Mouse (Mus musculus) bone marrow macrophage, adult 2 months (primary cell): ENCODE data around the gene Farp1. TPM values are rescaled to one million over a fixed set of nuclear protein-coding genes. Genes with fewer than 3 reads are reported as not detected.

ENCODE experiments used
- H3K27ac ChIP-seq: 2 replicates; pipeline ENCODE4 v1.5.1; 2012; ENCODE audit warnings: low read depth, low read length; ENCODE audit not compliant: insufficient read depth
- H3K4me1 ChIP-seq: 2 replicates; pipeline ENCODE4 v1.6.1; 2012; ENCODE audit warnings: low read length; ENCODE audit not compliant: control insufficient read depth, insufficient read depth
- H3K4me3 ChIP-seq: 2 replicates; pipeline ENCODE4 v1.5.1; 2012; ENCODE audit warnings: mild to moderate bottlenecking, low read length, moderate library complexity; ENCODE audit not compliant: insufficient read depth
- CTCF ChIP-seq: IDR thresholded peaks from 2 replicates; pipeline ENCODE4 v1.5.1; 2012; ENCODE audit warnings: low read depth, mild to moderate bottlenecking, low read length, moderate library complexity
- POLR2A ChIP-seq: IDR thresholded peaks from 2 replicates; pipeline ENCODE4 v1.6.1; 2012; ENCODE audit warnings: mild to moderate bottlenecking, low read depth, low read length, borderline replicate concordance
- polyA plus RNA-seq: library from polyadenylated mRNA; stranded (reverse); fragments of >200 nt; gene quantifications from 2 replicates; pipeline ENCODE4 v1.2.4, GENCODE M21; 2012; ENCODE audit not compliant: missing spikeins, insufficient read depth, insufficient read length

Farp1 gene
- polyA plus RNA-seq, 1 experiment: 0.55 TPM

- H3K4me3 ChIP-seq: no peak overlapping the region
- TF ChIP-seq POLR2A (no peak), CTCF (no peak)
- H3K27ac ChIP-seq: no peak overlapping the region
- H3K4me1 ChIP-seq: no peaks in the 10 kb centered on the region
Measured at GRCm38 (mm10) chr14:121080739-121081138, 45.7 kb downstream of the Farp1 start.

GRCm38 (mm10) chr14:121082341-121082740 lies 47.3 kb downstream of the Farp1 start:
- no peak overlapping the region for H3K4me3 ChIP-seq
- no peak for TF ChIP-seq CTCF
- no peak for TF ChIP-seq POLR2A
- no peaks in the 10 kb centered on the region for H3K4me1 ChIP-seq
- no peak overlapping the region for H3K27ac ChIP-seq

DNA sequence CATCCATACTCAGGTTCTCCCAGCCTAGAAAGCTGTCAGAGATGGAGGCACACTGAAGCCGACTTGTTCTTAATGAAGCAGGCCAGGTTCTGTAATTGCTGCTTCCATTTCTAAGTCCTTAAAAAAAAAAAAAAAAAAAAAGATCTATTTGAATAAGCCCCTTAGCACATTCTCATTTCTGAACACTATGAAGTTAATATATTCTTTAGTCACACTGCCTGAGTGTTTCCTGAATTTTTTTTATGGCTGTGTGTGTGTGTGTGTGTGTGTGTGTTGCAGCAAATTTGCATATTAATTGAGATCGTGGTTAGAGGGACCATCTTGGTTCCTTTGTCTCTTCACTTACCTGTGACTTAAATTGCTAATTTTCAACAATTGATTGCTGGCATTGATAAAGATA lies 47.8 kb downstream of the Farp1 start:
- TF ChIP-seq CTCF (no peak), POLR2A (no peak)
- Histone ChIP-seq H3K27ac (no peak overlapping the region), H3K4me3 (no peak overlapping the region), H3K4me1 (no peaks in the 10 kb centered on the region)

- Histone ChIP-seq H3K27ac (no peak overlapping the region), H3K4me1 (no peaks in the 10 kb centered on the region), H3K4me3 (no peak overlapping the region)
- TF ChIP-seq CTCF (no peak), POLR2A (no peak)
Measured at GRCm38 (mm10) chr14:121083352-121083751, 48.4 kb downstream of the Farp1 start.

GRCm38 (mm10) chr14:121092517-121092916 lies 57.5 kb downstream of the Farp1 start:
- TF ChIP-seq CTCF (no peak), POLR2A (no peak)
- H3K4me1 ChIP-seq: no peaks in the 10 kb centered on the region
- H3K4me3 ChIP-seq: no peak overlapping the region
- H3K27ac ChIP-seq: no peak overlapping the region

DNA sequence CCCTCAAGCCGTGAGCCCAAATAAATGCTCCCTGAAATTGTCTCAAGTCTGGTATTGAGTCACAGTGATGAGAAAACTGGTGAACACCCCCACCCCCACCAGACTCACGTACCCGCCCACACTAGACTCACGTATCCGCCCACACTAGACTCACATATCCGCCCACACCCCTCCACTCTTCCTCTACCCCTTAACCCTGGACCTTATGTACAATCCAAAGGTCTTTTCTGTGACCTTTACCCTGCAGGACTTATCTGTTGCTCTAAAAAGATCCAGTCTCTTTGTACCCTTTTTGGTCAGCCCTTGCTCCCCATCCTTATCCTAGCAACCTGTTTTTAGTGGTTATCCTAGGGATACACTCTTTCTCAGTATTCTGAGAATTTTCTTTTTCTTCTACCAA lies 58.9 kb downstream of the Farp1 start:
- no peaks in the 10 kb centered on the region for H3K4me1 ChIP-seq
- TF ChIP-seq CTCF (no peak), POLR2A (no peak)
- H3K4me3 ChIP-seq: no peak overlapping the region
- H3K27ac ChIP-seq: no peak overlapping the region

DNA sequence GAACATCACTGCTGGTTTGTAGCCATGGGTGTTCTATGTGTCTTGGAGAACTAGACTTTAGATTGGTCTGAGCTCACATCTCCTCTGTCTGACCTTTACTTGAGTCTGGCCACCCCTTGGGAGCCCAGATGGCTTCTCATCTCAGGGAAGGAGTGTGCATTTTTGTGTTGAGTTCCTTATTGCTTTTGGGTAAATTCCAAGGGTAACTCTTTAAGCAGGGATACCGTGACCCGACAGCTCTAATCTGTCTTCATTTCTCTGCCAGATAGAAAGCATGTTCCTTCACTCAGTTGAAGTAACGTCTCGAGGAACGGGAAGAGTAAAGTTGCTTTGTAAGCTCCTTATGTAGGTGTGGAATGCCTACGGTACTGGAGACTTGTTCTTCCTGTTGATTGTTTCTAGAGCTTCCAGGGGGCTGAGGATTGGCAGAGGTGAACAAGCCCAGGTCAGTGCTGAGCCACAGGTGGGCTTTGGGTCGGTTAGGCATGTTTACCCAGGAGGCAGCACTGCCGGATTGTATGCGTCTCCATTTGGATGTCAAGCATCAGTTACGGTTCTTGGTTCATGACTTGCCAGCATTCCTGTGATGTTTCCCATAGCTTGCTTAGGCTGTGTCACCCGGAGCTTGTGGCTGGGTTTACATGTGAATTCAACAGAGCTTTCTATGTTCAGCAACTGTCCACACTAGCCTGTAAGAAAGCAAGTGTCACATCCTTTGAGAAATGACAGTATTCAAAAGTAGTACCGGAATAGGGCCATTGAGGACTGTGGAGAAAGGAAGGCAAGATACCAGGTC lies 62.8 kb downstream of the Farp1 start:
- Histone ChIP-seq H3K27ac (no peak overlapping the region), H3K4me1 (no peaks in the 10 kb centered on the region)

DNA sequence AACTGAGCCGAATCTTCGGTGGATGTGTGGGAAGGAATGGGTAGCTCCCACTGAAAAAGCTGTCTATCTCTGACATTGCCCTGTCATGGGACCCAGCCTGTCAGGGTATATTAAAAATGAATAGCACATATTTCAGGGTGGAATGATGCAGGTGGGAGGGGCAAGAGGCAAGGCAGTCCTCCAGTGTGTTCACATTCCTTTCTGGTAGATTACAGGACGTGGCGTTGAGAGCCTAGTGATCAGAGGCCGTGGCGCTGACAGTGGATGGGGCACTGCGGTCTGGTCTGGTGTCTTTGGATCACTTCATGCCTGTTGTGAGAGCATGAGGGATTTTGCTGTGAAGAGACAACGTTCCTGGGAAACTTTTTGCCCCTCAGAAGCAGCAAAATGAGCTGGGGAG lies 64.1 kb downstream of the Farp1 start:
- Histone ChIP-seq H3K27ac (no peak overlapping the region), H3K4me1 (no peaks in the 10 kb centered on the region), H3K4me3 (no peak overlapping the region)
- TF ChIP-seq POLR2A (no peak), CTCF (no peak)

More for the DNA sequence above, 62.8 kb downstream of the Farp1 start:
- no peak for TF ChIP-seq POLR2A
- TF ChIP-seq CTCF: no peak
- H3K4me3 ChIP-seq: no peak overlapping the region

DNA sequence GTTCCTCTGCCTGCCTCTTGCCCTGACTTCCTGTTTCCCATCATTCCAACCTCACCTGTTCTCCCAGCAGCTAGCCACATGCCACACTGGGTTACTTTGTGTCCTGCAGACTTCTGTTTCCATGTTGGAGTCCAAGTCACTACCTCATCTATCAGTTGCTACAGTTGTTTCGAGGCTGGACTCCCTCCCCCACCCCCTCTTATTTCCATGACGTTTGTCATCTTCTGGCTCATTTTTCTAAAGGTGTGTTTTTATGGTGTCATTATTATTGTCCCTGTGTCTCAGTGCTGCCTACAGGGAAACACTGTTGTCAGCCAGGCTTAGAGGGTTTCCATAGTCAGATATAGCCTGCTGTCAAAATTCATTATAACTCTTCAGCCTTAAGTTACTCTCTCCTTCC lies 64.9 kb downstream of the Farp1 start:
- no peak overlapping the region for H3K27ac ChIP-seq
- TF ChIP-seq POLR2A (no peak), CTCF (no peak)
- no peak overlapping the region for H3K4me3 ChIP-seq
- H3K4me1 ChIP-seq: no peaks in the 10 kb centered on the region

DNA sequence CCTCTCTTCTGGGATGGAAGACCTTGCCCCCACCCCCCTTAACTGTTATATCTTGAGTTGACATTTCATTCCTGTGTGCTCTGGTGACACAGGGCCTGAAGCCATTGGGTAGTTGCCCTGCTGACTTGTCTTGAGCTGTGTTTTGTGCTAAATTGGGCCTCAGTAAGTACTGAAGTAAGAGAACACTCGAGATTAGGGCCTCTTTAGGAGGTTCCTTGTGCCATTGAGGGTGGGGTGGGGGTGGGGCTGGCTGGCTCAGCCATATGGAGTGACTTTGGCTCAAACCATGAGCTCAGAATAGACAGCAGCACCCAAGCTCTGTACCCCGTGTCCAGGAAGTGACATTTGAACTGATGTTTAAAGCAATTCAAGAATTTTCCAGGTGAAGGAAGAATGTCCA lies 65.8 kb downstream of the Farp1 start:
- TF ChIP-seq POLR2A (no peak), CTCF (no peak)
- no peaks in the 10 kb centered on the region for H3K4me1 ChIP-seq
- H3K27ac ChIP-seq: no peak overlapping the region
- H3K4me3 ChIP-seq: no peak overlapping the region
